Mouse (Mus musculus) embryonic facial prominence, embryonic 13.5 days (tissue): ENCODE data around the gene Commd1. TPM values are rescaled to one million over a fixed set of nuclear protein-coding genes. Genes with fewer than 3 reads are reported as not detected.
A peak's percentile ranks its signal among the peaks of the same experiment; 100 is the strongest.

Experiments
- ATAC-seq: fragments of 200-750 bp; cut with Nextera tagmentation; 2 replicates; pipeline ENCODE4 v1.8.0; 2017; ENCODE audit warnings: low read depth; ENCODE audit not compliant: insufficient number of reproducible peaks, insufficient read depth, low FRiP score, low TSS enrichment
- H3K27ac ChIP-seq: fragments of 300-500 bp; sonication (generic); 2 replicates; pipeline ENCODE4 v1.5.1; 2015; ENCODE audit warnings: moderate library complexity, mild to moderate bottlenecking, inconsistent platforms
- H3K27me3 ChIP-seq: fragments of 300-500 bp; sonication (generic); 2 replicates; pipeline ENCODE4 v1.6.1; 2015; ENCODE audit warnings: mild to moderate bottlenecking, inconsistent platforms
- H3K36me3 ChIP-seq: fragments of 300-500 bp; sonication (generic); 2 replicates; pipeline ENCODE4 v1.6.1; 2015; ENCODE audit warnings: mild to moderate bottlenecking, inconsistent platforms
- H3K4me1 ChIP-seq: fragments of 300-500 bp; sonication (generic); 2 replicates; pipeline ENCODE4 v1.6.1; 2015; ENCODE audit warnings: inconsistent platforms
- H3K4me2 ChIP-seq: fragments of 300-500 bp; sonication (generic); 2 replicates; pipeline ENCODE4 v1.6.1; 2015; ENCODE audit warnings: moderate library complexity, mild to moderate bottlenecking, inconsistent platforms
- H3K4me3 ChIP-seq: fragments of 300-500 bp; sonication (generic); 2 replicates; pipeline ENCODE4 v1.5.1; 2015; ENCODE audit warnings: mild to moderate bottlenecking, inconsistent platforms
- H3K9ac ChIP-seq: fragments of 300-500 bp; sonication (generic); 2 replicates; pipeline ENCODE4 v1.6.1; 2015; ENCODE audit warnings: mild to moderate bottlenecking, inconsistent platforms
- H3K9me3 ChIP-seq: fragments of 300-500 bp; sonication (generic); 2 replicates; pipeline ENCODE4 v1.6.1; 2016; ENCODE audit warnings: inconsistent platforms
- WGBS: fragments of 180-500 bp; shearing (Covaris S2); methylation state at CpG from one replicate; pipeline ENCODE4 v1.1.7; 2015; ENCODE audit warnings: mixed read lengths; 5-methylcytosine and 5-hydroxymethylcytosine counted together
- polyA plus RNA-seq: library from polyadenylated mRNA; unstranded; fragments of >200 nt; fragmentation: Nextera tagmentation; extraction: Ambion mirVana; gene quantifications from 2 replicates; pipeline ENCODE4 v1.2.1, GENCODE M21; 2015

The Commd1 gene
- polyA plus RNA-seq, 1 experiment from 2014 or later: 387 TPM

- WGBS: 47% methylated on average over 2 of the region's 2 CpGs
- H3K27me3 ChIP-seq: no peaks in the 10 kb centered on the region
- H3K4me2 ChIP-seq: no peak overlapping the region
- no peak for ATAC-seq
- H3K27ac ChIP-seq: no peak overlapping the region
- H3K9me3 ChIP-seq: no peaks in the 10 kb centered on the region
- H3K4me1 ChIP-seq: peaks cover 10% of the 10 kb centered on the region
- no peak overlapping the region for H3K4me3 ChIP-seq
- no peaks in the 10 kb centered on the region for H3K36me3 ChIP-seq
- no peak overlapping the region for H3K9ac ChIP-seq
These were observed 5.2 kb upstream of the Commd1 start for GRCm38 (mm10) chr11:22987357-22987756.

GRCm38 (mm10) chr11:22985510-22985909 is 3.3 kb upstream of the Commd1 start:
- Histone ChIP-seq H3K9ac (no peak overlapping the region), H3K4me1 (peaks cover 11% of the 10 kb centered on the region), H3K4me3 (no peak overlapping the region), H3K27ac (no peak overlapping the region), H3K4me2 (no peak overlapping the region), H3K36me3 (no peaks in the 10 kb centered on the region), H3K27me3 (no peaks in the 10 kb centered on the region), H3K9me3 (no peaks in the 10 kb centered on the region)
- no peak for ATAC-seq
- 74% methylated on average over 3 of the region's 3 CpGs for WGBS

DNA sequence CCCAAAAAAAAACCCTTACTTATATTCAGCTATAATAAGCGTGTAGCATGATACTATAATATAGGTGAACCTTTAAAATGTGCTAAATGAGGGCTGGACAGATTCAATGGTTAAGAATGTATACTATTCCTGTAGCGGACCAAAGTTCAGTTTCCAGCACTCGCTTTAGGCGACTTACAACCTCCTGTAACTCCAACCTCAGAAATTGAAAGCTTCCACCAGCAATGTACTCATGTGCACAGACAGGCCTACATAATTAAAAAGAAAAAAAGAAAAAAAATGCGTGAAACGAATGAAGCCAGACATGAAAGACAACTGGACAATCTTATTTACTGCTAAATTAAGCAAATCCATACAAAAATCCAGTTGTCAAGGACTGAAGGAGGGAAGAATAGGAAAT is 664 bp upstream of the Commd1 start:
- Histone ChIP-seq H3K9ac (no peak overlapping the region), H3K4me1 (peaks cover 21% of the 10 kb centered on the region), H3K27me3 (no peaks in the 10 kb centered on the region), H3K27ac (no peak overlapping the region), H3K36me3 (peaks cover 7% of the 10 kb centered on the region), H3K4me3 (no peak overlapping the region), H3K4me2 (peak overlapping the region; percentile 78), H3K9me3 (no peaks in the 10 kb centered on the region)
- ATAC-seq: no peak
- 73% methylated on average over 6 of the region's 6 CpGs for WGBS

GRCm38 (mm10) chr11:22981543-22981950 is 635 bp downstream of the Commd1 start:
- H3K36me3 ChIP-seq: peaks cover 19% of the 10 kb centered on the region
- no peak for ATAC-seq
- peak overlapping the region; percentile 86 for H3K9ac ChIP-seq
- H3K9me3 ChIP-seq: no peaks in the 10 kb centered on the region
- WGBS: 4% methylated on average over 12 of the region's 12 CpGs
- peak overlapping the region; percentile 70 for H3K4me3 ChIP-seq
- peaks cover 21% of the 10 kb centered on the region for H3K4me1 ChIP-seq
- H3K27me3 ChIP-seq: no peaks in the 10 kb centered on the region
- peak overlapping the region; percentile 78 for H3K4me2 ChIP-seq
- H3K27ac ChIP-seq: peak overlapping the region; percentile 98

GRCm38 (mm10) chr11:22981041-22981440 is 1.1 kb downstream of the Commd1 start:
- peak overlapping the region; percentile 86 for H3K9ac ChIP-seq
- peak overlapping the region; percentile 78 for H3K4me2 ChIP-seq
- H3K27ac ChIP-seq: no peak overlapping the region
- no peaks in the 10 kb centered on the region for H3K27me3 ChIP-seq
- H3K9me3 ChIP-seq: no peaks in the 10 kb centered on the region
- peak overlapping the region; percentile 70 for H3K4me3 ChIP-seq
- no peak for ATAC-seq
- WGBS: 51% methylated on average over 4 of the region's 4 CpGs
- H3K4me1 ChIP-seq: peaks cover 25% of the 10 kb centered on the region
- peaks cover 23% of the 10 kb centered on the region for H3K36me3 ChIP-seq

DNA sequence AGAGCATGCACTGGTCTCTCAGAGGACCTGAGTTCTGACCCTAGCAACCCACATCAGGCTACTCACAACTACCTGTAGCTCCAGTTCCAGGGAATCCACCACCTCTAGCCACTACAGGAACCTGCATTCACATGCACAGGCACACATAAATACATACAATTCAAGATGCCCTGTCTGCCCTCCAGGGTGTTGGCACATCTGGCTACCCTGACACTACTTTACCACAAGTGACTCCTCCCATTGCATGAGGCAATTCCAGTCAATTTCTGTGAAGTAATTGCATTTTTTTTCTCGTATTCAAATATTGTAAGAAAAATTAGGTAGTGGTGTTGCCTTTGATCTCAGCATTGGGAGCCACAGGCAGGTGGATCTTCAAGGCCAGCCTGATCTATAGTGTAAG is 3.0 kb downstream of the Commd1 start:
- WGBS: 75% methylated on average over 1 of the region's 1 CpGs
- Histone ChIP-seq H3K4me3 (no peak overlapping the region), H3K36me3 (peaks cover 31% of the 10 kb centered on the region), H3K9me3 (peaks cover 1% of the 10 kb centered on the region; the same call in 1 of the 2 replicates), H3K4me1 (peaks cover 34% of the 10 kb centered on the region), H3K9ac (no peak overlapping the region), H3K4me2 (no peak overlapping the region), H3K27me3 (no peaks in the 10 kb centered on the region), H3K27ac (no peak overlapping the region)
- no peak for ATAC-seq

GRCm38 (mm10) chr11:22978711-22979110 is 3.5 kb downstream of the Commd1 start:
- Histone ChIP-seq H3K4me3 (no peak overlapping the region), H3K27ac (no peak overlapping the region), H3K9me3 (peaks cover 6% of the 10 kb centered on the region; the same call in 1 of the 2 replicates), H3K27me3 (no peaks in the 10 kb centered on the region), H3K4me2 (no peak overlapping the region), H3K36me3 (peaks cover 36% of the 10 kb centered on the region), H3K4me1 (peaks cover 38% of the 10 kb centered on the region), H3K9ac (no peak overlapping the region)
- no peak for ATAC-seq
- 67% methylated on average over 1 of the region's 1 CpGs for WGBS

GRCm38 (mm10) chr11:22978215-22978614 is 4.0 kb downstream of the Commd1 start:
- H3K4me1 ChIP-seq: peaks cover 38% of the 10 kb centered on the region

GRCm38 (mm10) chr11:22973599-22973998 is 8.6 kb downstream of the Commd1 start:
- H3K4me3 ChIP-seq: peak overlapping the region; percentile 60
- H3K27ac ChIP-seq: peak overlapping the region; percentile 71
- no peak for ATAC-seq
- H3K36me3 ChIP-seq: peaks cover 61% of the 10 kb centered on the region
- 51% methylated on average over 14 of the region's 14 CpGs for WGBS
- H3K9ac ChIP-seq: peak overlapping the region; percentile 71
- no peaks in the 10 kb centered on the region for H3K27me3 ChIP-seq
- peak overlapping the region; percentile 57 for H3K4me2 ChIP-seq
- peaks cover 32% of the 10 kb centered on the region for H3K9me3 ChIP-seq
- H3K4me1 ChIP-seq: peaks cover 21% of the 10 kb centered on the region

More at GRCm38 (mm10) chr11:22978215-22978614, 4.0 kb downstream of the Commd1 start:
- Histone ChIP-seq H3K9ac (no peak overlapping the region), H3K9me3 (peaks cover 11% of the 10 kb centered on the region), H3K4me3 (no peak overlapping the region), H3K27me3 (no peaks in the 10 kb centered on the region), H3K27ac (no peak overlapping the region), H3K4me2 (no peak overlapping the region), H3K36me3 (peaks cover 41% of the 10 kb centered on the region)
- WGBS: 90% methylated on average over 3 of the region's 3 CpGs
- ATAC-seq: no peak

GRCm38 (mm10) chr11:22972746-22973526 is 9.2 kb downstream of the Commd1 start:
- peak overlapping the region; percentile 78 for H3K27ac ChIP-seq
- ATAC-seq: peak; percentile 65; the same call in 1 of the 2 replicates
- no peaks in the 10 kb centered on the region for H3K27me3 ChIP-seq
- peak overlapping the region; percentile 60 for H3K4me3 ChIP-seq
- 55% methylated on average over 44 of the region's 46 CpGs for WGBS
- peaks cover 56% of the 10 kb centered on the region for H3K36me3 ChIP-seq
- peaks cover 17% of the 10 kb centered on the region for H3K4me1 ChIP-seq
- peaks cover 32% of the 10 kb centered on the region for H3K9me3 ChIP-seq
- peak overlapping the region; percentile 68 for H3K4me2 ChIP-seq
- H3K9ac ChIP-seq: peak overlapping the region; percentile 74

- Histone ChIP-seq H3K4me1 (peaks cover 17% of the 10 kb centered on the region), H3K27me3 (no peaks in the 10 kb centered on the region), H3K27ac (peak within 1 kb of the TSS; percentile 78), H3K9ac (peak within 1 kb of the TSS; percentile 74), H3K36me3 (peaks cover 55% of the 10 kb centered on the region), H3K4me3 (peak within 1 kb of the TSS; percentile 60), H3K4me2 (peak within 1 kb of the TSS; percentile 68), H3K9me3 (peaks cover 37% of the 10 kb centered on the region)
- 50% methylated on average over 56 of the region's 56 CpGs for WGBS
- peak; percentile 83 for ATAC-seq
These were observed 10.1 kb downstream of the Commd1 start, which contains the start of gene Zrsr1 for GRCm38 (mm10) chr11:22971835-22972709. TSS of gene Zrsr1 (plus strand) at chr11:22972005.
